Mouse (Mus musculus): ENCODE measurements around the gene Dph3. TPM values are rescaled to one million over a fixed set of nuclear protein-coding genes. Genes with fewer than 3 reads are reported as not detected.
"Not testable (repeated sequence)": the region's sequence is repeated elsewhere in the genome, so short reads cannot be mapped to it uniquely, and the experiment has no call there.

The Dph3 gene
- 10 to 100 TPM; 88.8 to 91.0 TPM for total RNA-seq (2021)

GRCm38 (mm10) chr14:32085486-32086201 is at the start of gene Dph3:
Dph3 (minus strand) TSS chr14:32085729.
- intact Hi-C loops (cut with DNase I): loop anchor here (5.0 to 10.0 kb wide), 2 partner anchors 72 to 591 kb away; partner anchors contain the start of genes Eaf1, Mettl6 and Ncoa4
- DNase-seq (ENCODE audit: low spot score): peak; percentile 98

- no peak for DNase-seq (ENCODE audit: low spot score)
- intact Hi-C loops (cut with DNase I): no loop called here
These were observed 48.8 kb upstream of the Dph3 start for GRCm38 (mm10) chr14:32134293-32134692.

- intact Hi-C loops (cut with DNase I): no loop called here
- DNase-seq (ENCODE audit: low spot score): no peak
These were observed 46.3 kb upstream of the Dph3 start for GRCm38 (mm10) chr14:32131836-32132235.

GRCm38 (mm10) chr14:32128409-32128808 is 42.9 kb upstream of the Dph3 start:
- no peak for DNase-seq (ENCODE audit: low spot score)
- intact Hi-C loops (cut with DNase I): loop anchor here (5.0 kb wide), 1 partner anchor 64 kb away; no protein-coding TSS in a partner anchor

- intact Hi-C loops (cut with DNase I): loop anchor here (5.0 kb wide), 1 partner anchor 67 kb away; no protein-coding TSS in a partner anchor
These were observed 39.7 kb upstream of the Dph3 start for GRCm38 (mm10) chr14:32125256-32125655.

GRCm38 (mm10) chr14:32124261-32124660 is 38.7 kb upstream of the Dph3 start:
- intact Hi-C loops (cut with DNase I): no loop called here
- no peak for DNase-seq (ENCODE audit: low spot score)

More at GRCm38 (mm10) chr14:32125256-32125655, 39.7 kb upstream of the Dph3 start:
- not testable (repeated sequence) for DNase-seq (ENCODE audit: low spot score)

- no peak for DNase-seq (ENCODE audit: low spot score)
- intact Hi-C loops (cut with DNase I): no loop called here
These were observed 36.4 kb upstream of the Dph3 start for GRCm38 (mm10) chr14:32121920-32122315.

- no peak for DNase-seq (ENCODE audit: low spot score)
- intact Hi-C loops (cut with DNase I): no loop called here
These were observed 35.7 kb upstream of the Dph3 start for GRCm38 (mm10) chr14:32120940-32121919.

GRCm38 (mm10) chr14:32112124-32112523 is 26.6 kb upstream of the Dph3 start:
- DNase-seq (ENCODE audit: low spot score); intact Hi-C loops (cut with DNase I): not testable (repeated sequence)

- intact Hi-C loops (cut with DNase I): no loop called here
- no peak for DNase-seq (ENCODE audit: low spot score)
These were observed 21.4 kb upstream of the Dph3 start for GRCm38 (mm10) chr14:32106911-32107310.

- no peak for DNase-seq (ENCODE audit: low spot score)
- intact Hi-C loops (cut with DNase I): no loop called here
These were observed 20.1 kb upstream of the Dph3 start for GRCm38 (mm10) chr14:32105663-32106062.

GRCm38 (mm10) chr14:32103556-32103955 is 18.0 kb upstream of the Dph3 start:
- no peak for DNase-seq (ENCODE audit: low spot score)
- intact Hi-C loops (cut with DNase I): no loop called here

GRCm38 (mm10) chr14:32098951-32099350 is 13.4 kb upstream of the Dph3 start:
- intact Hi-C loops (cut with DNase I): no loop called here
- no peak for DNase-seq (ENCODE audit: low spot score)

- no peak for DNase-seq (ENCODE audit: low spot score)
- intact Hi-C loops (cut with DNase I): no loop called here
These were observed 12.2 kb upstream of the Dph3 start for GRCm38 (mm10) chr14:32097691-32098090.

- intact Hi-C loops (cut with DNase I): no loop called here
These were observed 11.2 kb upstream of the Dph3 start for GRCm38 (mm10) chr14:32096740-32097139.

GRCm38 (mm10) chr14:32095646-32096045 is 10.1 kb upstream of the Dph3 start:
- DNase-seq (ENCODE audit: low spot score): no peak
- intact Hi-C loops (cut with DNase I): no loop called here

More at GRCm38 (mm10) chr14:32096740-32097139, 11.2 kb upstream of the Dph3 start:
- DNase-seq (ENCODE audit: low spot score): no peak

GRCm38 (mm10) chr14:32093500-32094117 is 8.1 kb upstream of the Dph3 start:
- intact Hi-C loops (cut with DNase I): no loop called here
- DNase-seq (ENCODE audit: low spot score): no peak

- intact Hi-C loops (cut with DNase I): no loop called here
These were observed 7.5 kb upstream of the Dph3 start for GRCm38 (mm10) chr14:32093018-32093417.

GRCm38 (mm10) chr14:32091704-32092103 is 6.2 kb upstream of the Dph3 start:
- intact Hi-C loops (cut with DNase I): no loop called here
- no peak for DNase-seq (ENCODE audit: low spot score)

More at GRCm38 (mm10) chr14:32093018-32093417, 7.5 kb upstream of the Dph3 start:
- no peak for DNase-seq (ENCODE audit: low spot score)

GRCm38 (mm10) chr14:32091124-32091523 is 5.6 kb upstream of the Dph3 start:
- intact Hi-C loops (cut with DNase I): no loop called here
- no peak for DNase-seq (ENCODE audit: low spot score)
